Mouse (Mus musculus) myocyte (in vitro differentiated cells): ENCODE measurements around the gene Ddx18. TPM values are rescaled to one million over a fixed set of nuclear protein-coding genes. Genes with fewer than 3 reads are reported as not detected.

ENCODE experiments used
- H3K27me3 ChIP-seq: one replicate; pipeline ENCODE4 v1.6.1; 2011; ENCODE audit not compliant: control insufficient read depth, insufficient read depth, insufficient read length
- H3K36me3 ChIP-seq: one replicate; pipeline ENCODE4 v1.6.1; 2011; ENCODE audit not compliant: control insufficient read depth, insufficient read depth
- H3K4me2 ChIP-seq: one replicate; pipeline ENCODE4 v1.6.1; 2011; ENCODE audit warnings: low read depth, control low read depth
- H3K4me3 ChIP-seq: one replicate; pipeline ENCODE4 v1.5.1; 2011; ENCODE audit warnings: mild to moderate bottlenecking, control low read depth, moderate library complexity
- H3K79me2 ChIP-seq: one replicate; pipeline ENCODE4 v1.6.1; 2011; ENCODE audit not compliant: control insufficient read depth, insufficient read depth
- H3ac ChIP-seq: one replicate; pipeline ENCODE4 v1.6.1; 2011; ENCODE audit not compliant: control insufficient read depth, insufficient read length
- CEBPB ChIP-seq: IDR thresholded peaks from 2 replicates; pipeline ENCODE4 v1.6.1; 2011; ENCODE audit warnings: mild to moderate bottlenecking, moderate library complexity; ENCODE audit not compliant: poor library complexity, insufficient read depth, severe bottlenecking
- E2F4 ChIP-seq: IDR thresholded peaks from one replicate; pipeline ENCODE4 v1.6.1; 2011; ENCODE audit warnings: mild to moderate bottlenecking, control low read depth, moderate library complexity; ENCODE audit not compliant: insufficient read depth
- MAX ChIP-seq: IDR thresholded peaks from one replicate; pipeline ENCODE4 v1.6.1; 2011; ENCODE audit warnings: low read depth, mild to moderate bottlenecking, control low read depth
- MYOD1 ChIP-seq, 3 experiments: IDR thresholded peaks; one replicate each; pipeline ENCODE4 v1.6.1; 2011; ENCODE audit warnings: control low read depth in 2 of 3, low read depth in 2 of 3, mild to moderate bottlenecking in 2 of 3, moderate library complexity in 1 of 3; ENCODE audit not compliant: insufficient read length in 2 of 3, control insufficient read depth in 1 of 3
- MYOG ChIP-seq, 3 experiments: IDR thresholded peaks; one replicate each; pipeline ENCODE4 v1.6.1; 2011; ENCODE audit warnings: control low read depth in 2 of 3, low read depth in 2 of 3, mild to moderate bottlenecking in 2 of 3; ENCODE audit not compliant: insufficient read length in 2 of 3, control insufficient read depth in 1 of 3, insufficient read depth in 1 of 3
- POLR2A ChIP-seq: IDR thresholded peaks from one replicate; pipeline ENCODE4 v1.6.1; 2011; ENCODE audit warnings: low read depth, mild to moderate bottlenecking, control low read depth, moderate library complexity; ENCODE audit not compliant: insufficient read length
- POLR2AphosphoS2 ChIP-seq: IDR thresholded peaks from one replicate; pipeline ENCODE4 v1.6.1; 2011; ENCODE audit warnings: low read depth, control low read depth; ENCODE audit not compliant: insufficient read length
- REST ChIP-seq: IDR thresholded peaks from one replicate; pipeline ENCODE4 v1.6.1; 2011; ENCODE audit warnings: mild to moderate bottlenecking, control low read depth, moderate library complexity; ENCODE audit not compliant: insufficient read depth, insufficient read length
- SRF ChIP-seq: IDR thresholded peaks from one replicate; pipeline ENCODE4 v1.6.1; 2011; ENCODE audit warnings: low read depth; ENCODE audit not compliant: control insufficient read depth, insufficient read length
- TCF12 ChIP-seq: IDR thresholded peaks from one replicate; pipeline ENCODE4 v1.6.1; 2011; ENCODE audit warnings: mild to moderate bottlenecking, control low read depth; ENCODE audit not compliant: poor library complexity, insufficient read depth, severe bottlenecking
- TCF3 ChIP-seq: IDR thresholded peaks from one replicate; pipeline ENCODE4 v1.6.1; 2011; ENCODE audit warnings: low read depth, control low read depth; ENCODE audit not compliant: insufficient read length
- USF1 ChIP-seq: IDR thresholded peaks from one replicate; pipeline ENCODE4 v1.6.1; 2011; ENCODE audit warnings: low read depth, mild to moderate bottlenecking, control low read depth, moderate library complexity
- polyA plus RNA-seq: library from polyadenylated mRNA; unstranded; fragments of >200 nt; fragmentation: generic; extraction: Trizol; gene quantifications from one replicate; pipeline ENCODE4 v1.2.1, GENCODE M21; 2012; ENCODE audit warnings: missing spikeins

Ddx18 gene
- polyA plus RNA-seq = 31.3 TPM

DNA sequence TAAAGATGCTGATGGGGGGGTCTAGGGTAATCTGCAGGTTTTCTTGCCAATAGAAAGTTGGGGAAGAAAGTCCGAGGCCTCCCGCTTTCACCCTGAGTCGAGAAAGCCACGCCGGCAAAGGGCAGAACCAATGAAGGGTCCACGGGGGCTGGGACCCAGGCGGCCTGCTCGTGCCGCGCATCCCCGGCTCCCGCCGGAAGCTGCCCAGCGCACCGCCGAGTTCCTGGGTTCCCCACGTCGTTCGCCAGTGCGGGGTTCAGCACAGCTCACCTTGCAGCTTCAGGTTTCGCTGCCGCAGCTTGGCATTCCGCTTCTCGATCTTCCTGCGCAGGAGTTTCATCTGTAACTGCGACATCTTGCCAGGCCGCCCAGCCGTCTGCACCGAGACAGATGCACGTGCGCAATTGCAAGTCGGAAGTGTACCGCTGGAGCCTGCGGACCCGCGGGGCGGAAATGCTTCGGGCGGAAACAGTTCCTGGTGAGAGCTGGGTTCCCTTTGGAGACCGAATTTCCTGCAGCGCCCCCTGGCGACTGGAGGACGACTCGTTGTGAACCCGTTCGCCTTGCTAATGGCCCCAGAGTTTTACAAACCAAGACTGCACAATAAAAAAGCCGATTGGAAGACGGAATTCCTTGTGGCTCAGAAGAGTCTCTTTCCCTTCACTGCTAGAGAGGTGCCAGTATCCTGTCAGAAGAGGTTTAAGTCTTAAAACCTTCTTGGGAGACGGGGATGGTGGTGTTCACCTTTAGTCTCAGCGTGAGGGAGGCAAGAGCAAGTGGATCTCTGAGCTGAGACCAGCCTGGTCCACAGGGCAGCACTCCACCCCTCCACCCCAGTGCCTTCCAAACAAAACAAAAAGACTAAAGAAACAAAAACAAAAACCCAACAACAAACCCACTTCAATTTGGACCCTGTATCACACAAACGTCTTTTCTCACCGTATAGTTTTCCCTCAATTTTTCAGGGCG lies at the start of gene Ddx18:
Gene Ddx18 (minus strand): TSS at position 469 of the 969 bp plus-strand sequence.
- H3K79me2 ChIP-seq = peaks cover 18% of the 10 kb centered on the region
- TF ChIP-seq MYOG (IDR thresholded peaks at IDR 0.05; ENCODE audit: control insufficient read depth in 1 of 3, insufficient read depth in 1 of 3, insufficient read length in 2 of 3, low read depth in 2 of 3) = no peak
- no peak for TF ChIP-seq REST
- no peak for TF ChIP-seq TCF3
- TF ChIP-seq SRF = no peak
- TF ChIP-seq USF1 = peak; percentile 7
- TF ChIP-seq MYOD1 (IDR thresholded peaks at IDR 0.05; ENCODE audit: control insufficient read depth in 1 of 3, insufficient read length in 2 of 3, low read depth in 2 of 3) = peak in 1 of 3 experiments; percentile 26
- peak; percentile 78 for TF ChIP-seq POLR2AphosphoS2
- TF ChIP-seq POLR2A = peak; percentile 68
- peak; percentile 90 for TF ChIP-seq MAX
- TF ChIP-seq E2F4 = no peak
- H3K27me3 ChIP-seq = no peaks in the 10 kb centered on the region
- peak within 1 kb of the TSS; percentile 86 for H3K4me2 ChIP-seq
- peak within 1 kb of the TSS; percentile 21 for H3ac ChIP-seq
- peaks cover 17% of the 10 kb centered on the region for H3K36me3 ChIP-seq
- peak within 1 kb of the TSS; percentile 66 for H3K4me3 ChIP-seq

DNA sequence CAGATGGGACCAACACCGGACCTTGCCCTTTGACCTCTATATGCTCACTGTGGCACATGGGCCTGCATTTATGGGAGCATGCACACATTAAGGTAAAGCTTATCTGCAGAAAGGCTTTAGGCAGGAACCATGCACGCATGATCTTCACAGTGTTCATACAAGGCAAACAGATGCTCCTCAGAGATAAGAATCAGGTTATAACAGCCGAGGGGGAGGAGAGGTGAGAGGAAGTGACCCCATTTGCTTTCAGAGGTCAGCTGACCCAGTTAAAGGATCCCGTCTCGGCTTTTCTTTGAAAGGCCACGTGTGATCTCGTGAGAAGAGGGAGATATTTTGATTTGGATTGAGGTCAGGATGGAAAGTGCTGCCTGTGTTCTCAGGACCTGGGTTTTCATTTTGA lies 40.2 kb upstream of the Ddx18 start:
- Histone ChIP-seq H3K4me3 (no peak overlapping the region), H3K4me2 (no peak overlapping the region), H3ac (no peak overlapping the region), H3K36me3 (no peaks in the 10 kb centered on the region), H3K79me2 (no peaks in the 10 kb centered on the region), H3K27me3 (no peaks in the 10 kb centered on the region)
- TF ChIP-seq CEBPB (no peak), USF1 (no peak), TCF3 (no peak), POLR2AphosphoS2 (no peak), SRF (no peak), E2F4 (no peak), MYOD1 (IDR thresholded peaks at IDR 0.05; ENCODE audit: control insufficient read depth in 1 of 3, insufficient read length in 2 of 3, low read depth in 2 of 3) (no peak)

DNA sequence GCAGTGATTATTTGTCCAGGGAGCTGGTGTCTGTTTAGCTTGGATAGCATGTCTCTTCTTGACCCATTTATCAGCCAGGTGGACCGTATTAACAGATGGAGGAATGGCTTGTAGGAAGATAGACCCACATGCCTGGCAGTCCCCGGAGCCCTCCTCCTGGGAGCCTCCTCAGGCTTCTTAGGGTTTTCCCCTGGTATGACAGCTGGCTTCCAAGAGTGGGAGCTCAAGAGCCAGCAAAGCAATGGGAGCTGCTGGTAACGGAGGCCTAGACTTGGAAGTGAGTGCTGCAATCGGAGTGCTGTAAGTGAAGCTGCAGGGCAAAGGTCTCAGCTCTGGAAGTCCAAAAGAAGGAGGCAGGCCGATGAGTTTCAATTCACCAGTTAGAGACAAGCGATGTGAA lies 37.3 kb upstream of the Ddx18 start:
- no peak for TF ChIP-seq TCF3
- no peak for TF ChIP-seq MYOG (IDR thresholded peaks at IDR 0.05; ENCODE audit: control insufficient read depth in 1 of 3, insufficient read depth in 1 of 3, insufficient read length in 2 of 3, low read depth in 2 of 3)
- no peak for TF ChIP-seq USF1
- TF ChIP-seq MYOD1 (IDR thresholded peaks at IDR 0.05; ENCODE audit: control insufficient read depth in 1 of 3, insufficient read length in 2 of 3, low read depth in 2 of 3) = no peak
- no peak for TF ChIP-seq POLR2A
- no peak for TF ChIP-seq SRF
- TF ChIP-seq POLR2AphosphoS2 = no peak
- TF ChIP-seq REST = no peak
- no peak for TF ChIP-seq CEBPB
- no peak for TF ChIP-seq E2F4
- no peak for TF ChIP-seq TCF12
- TF ChIP-seq MAX = no peak
- Histone ChIP-seq H3K27me3 (no peaks in the 10 kb centered on the region), H3K4me2 (no peak overlapping the region), H3K36me3 (no peaks in the 10 kb centered on the region), H3K79me2 (no peaks in the 10 kb centered on the region), H3ac (no peak overlapping the region), H3K4me3 (no peak overlapping the region)

DNA sequence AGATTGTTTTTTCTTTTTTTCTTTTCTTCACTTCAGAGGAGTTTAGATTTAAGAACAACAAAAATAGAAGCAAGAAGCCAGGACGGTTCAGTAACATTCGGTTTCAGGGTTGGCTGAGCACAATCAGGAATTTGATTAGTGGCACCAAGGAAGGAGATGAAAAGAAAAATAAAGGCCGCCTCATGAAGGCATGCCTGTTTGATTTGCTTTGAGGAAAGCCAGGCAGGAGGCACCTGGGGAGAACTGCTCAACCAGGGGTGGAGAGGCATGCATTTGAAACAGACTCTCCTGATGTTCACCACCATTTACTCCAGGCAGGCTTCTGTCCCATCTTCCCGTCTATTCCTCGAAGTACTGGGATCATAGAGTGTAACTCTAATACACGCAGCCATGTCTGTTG lies 34.1 kb upstream of the Ddx18 start:
- no peaks in the 10 kb centered on the region for H3K27me3 ChIP-seq
- no peak for TF ChIP-seq POLR2A
- H3ac ChIP-seq = no peak overlapping the region
- no peaks in the 10 kb centered on the region for H3K79me2 ChIP-seq
- H3K36me3 ChIP-seq = no peaks in the 10 kb centered on the region
- no peak overlapping the region for H3K4me2 ChIP-seq
- H3K4me3 ChIP-seq = no peak overlapping the region

DNA sequence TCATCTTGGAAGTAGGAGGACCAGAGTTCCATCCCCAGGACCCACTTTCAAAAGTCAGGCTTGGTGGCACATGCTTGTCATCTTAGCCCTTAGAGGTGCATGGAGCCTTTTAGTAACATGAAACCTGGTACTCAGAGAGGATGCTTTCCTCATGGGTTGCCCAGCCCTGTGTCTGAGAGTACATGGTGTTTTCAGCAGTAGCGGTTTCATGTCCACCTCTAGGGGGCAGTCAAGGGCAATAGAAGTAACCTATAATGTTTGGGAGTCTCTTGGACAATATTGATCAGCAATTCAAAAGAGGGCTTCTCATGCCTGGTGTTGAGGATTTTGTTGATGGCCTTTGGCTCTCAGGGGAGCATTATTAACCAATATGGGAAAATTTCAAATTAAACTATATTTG lies 33.3 kb upstream of the Ddx18 start:
- H3K36me3 ChIP-seq = no peaks in the 10 kb centered on the region
- TF ChIP-seq REST (no peak), TCF12 (no peak), MAX (no peak), TCF3 (no peak), USF1 (no peak), POLR2A (no peak)
- H3ac ChIP-seq = no peak overlapping the region
- no peak overlapping the region for H3K4me3 ChIP-seq
- H3K27me3 ChIP-seq = no peaks in the 10 kb centered on the region
- H3K79me2 ChIP-seq = no peaks in the 10 kb centered on the region
- H3K4me2 ChIP-seq = no peak overlapping the region
